Mouse (Mus musculus) testis, adult 10 weeks (tissue): Measurements from ENCODE around the gene Olfr1322. TPM values are rescaled to one million over a fixed set of nuclear protein-coding genes. Genes with fewer than 3 reads are reported as not detected.

ENCODE experiments used
- polyA plus RNA-seq: library from polyadenylated mRNA; stranded (reverse); fragments of 350-450 nt; fragmentation: Illumina TruSeq; extraction: RNeasy Lipid Tissue Mini Kit (QIAGEN cat#74804); gene quantifications from one replicate; pipeline ENCODE4 v1.2.3, GENCODE M21; 2014; ENCODE audit warnings: low read depth, low replicate concordance

Gene Olfr1322
- polyA plus RNA-seq = not detected

DNA sequence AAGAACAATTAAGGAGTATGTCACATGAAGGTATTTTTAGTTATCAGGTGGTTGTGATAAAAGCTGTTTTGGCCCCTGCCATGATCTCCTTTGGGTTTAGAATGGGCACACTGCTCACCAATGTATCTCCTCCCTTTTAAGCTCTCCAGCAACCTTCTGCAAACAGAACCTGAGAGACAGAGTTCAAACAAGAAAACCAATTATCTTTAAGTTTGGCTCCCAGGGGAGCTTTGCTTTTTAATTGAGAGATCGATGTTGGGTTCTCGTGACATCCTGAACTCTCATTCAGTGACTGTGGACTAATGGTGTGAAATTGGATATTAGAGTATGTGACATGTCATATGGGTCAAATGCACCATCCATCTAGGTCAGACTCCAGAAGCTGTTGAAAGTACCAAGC lies at the start of gene Olfr1322:
TSS of gene Olfr1322 (minus strand) at position 101 of the 400 bp plus-strand sequence.

Other genes starting within 250 kb of the Olfr1322 start
- gene Olfr1320, start 219.2 kb downstream of the Olfr1322 start, polyA plus RNA-seq = not detected
- gene Olfr1321, start 156.4 kb downstream of the Olfr1322 start, polyA plus RNA-seq = not detected
- gene Igsf1, start 93.7 kb downstream of the Olfr1322 start, polyA plus RNA-seq = not detected
- not detected for gene Olfr1323, start 127.9 kb upstream of the Olfr1322 start, polyA plus RNA-seq